Mouse (Mus musculus): ENCODE measurements around the gene Gmds. TPM values are rescaled to one million over a fixed set of nuclear protein-coding genes. Genes with fewer than 3 reads are reported as not detected.

The Gmds gene
- polyA plus RNA-seq, 1 experiment: 10.6 TPM

GRCm38 (mm10) chr13:32207172-32207908 is 131.2 kb downstream of the Gmds start:
- no peak for TF ChIP-seq CTCF (IDR thresholded peaks at IDR 0.05; ENCODE audit: low read depth, low read length)
- no peak for TF ChIP-seq EP300 (IDR thresholded peaks at IDR 0.05; ENCODE audit: insufficient read depth, low read depth, low read length)
- no peak for TF ChIP-seq POLR2A (IDR thresholded peaks at IDR 0.05; ENCODE audit: insufficient read depth, low read length)
- H3K27ac ChIP-seq (ENCODE audit: insufficient read depth, low read length): no peak overlapping the region
- no peak overlapping the region for H3K9ac ChIP-seq (ENCODE audit: low read depth, poor library complexity, severe bottlenecking)
- no peak overlapping the region for H3K4me3 ChIP-seq (ENCODE audit: low read depth, low read length)
- H3K4me1 ChIP-seq (ENCODE audit: control insufficient read depth, insufficient read depth, low read length): no peaks in the 10 kb centered on the region
- H3K36me3 ChIP-seq (ENCODE audit: control insufficient read depth, insufficient read depth, low read length, poor library complexity, severe bottlenecking): no peaks in the 10 kb centered on the region
- H3K27me3 ChIP-seq (ENCODE audit: control insufficient read depth, insufficient read depth, low read length, poor library complexity, severe bottlenecking): no peaks in the 10 kb centered on the region
- no peaks in the 10 kb centered on the region for H3K9me3 ChIP-seq (replicated peaks; ENCODE audit: control insufficient read depth, insufficient read depth, low read length, poor library complexity, severe bottlenecking)

- no peak overlapping the region for H3K9ac ChIP-seq (ENCODE audit: low read depth, poor library complexity, severe bottlenecking)
These were observed 158.6 kb downstream of the Gmds start for GRCm38 (mm10) chr13:32179906-32180305.

DNA sequence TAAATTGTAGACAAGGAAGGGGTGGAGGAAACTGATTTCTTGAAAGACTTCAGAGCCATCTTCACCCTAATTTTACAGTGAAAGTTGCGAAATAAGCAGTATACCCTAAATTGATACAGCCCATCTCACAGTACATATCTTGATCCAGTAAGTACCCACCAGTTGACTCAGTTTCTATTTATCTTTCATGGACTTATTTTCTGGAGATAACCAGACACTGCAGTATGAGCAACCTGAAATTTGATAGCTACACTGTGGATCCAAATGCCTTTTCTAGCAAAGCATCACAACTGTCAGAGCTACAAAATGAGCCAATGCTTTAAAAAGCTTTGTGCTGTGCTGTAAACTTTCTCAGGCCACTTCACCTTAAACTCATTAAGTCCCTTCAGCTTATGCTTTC is 159.9 kb downstream of the Gmds start:
- H3K27ac ChIP-seq (ENCODE audit: insufficient read depth, low read length): no peak overlapping the region
- H3K9me3 ChIP-seq (replicated peaks; ENCODE audit: control insufficient read depth, insufficient read depth, low read length, poor library complexity, severe bottlenecking): no peaks in the 10 kb centered on the region
- H3K9ac ChIP-seq (ENCODE audit: low read depth, poor library complexity, severe bottlenecking): no peak overlapping the region
- no peaks in the 10 kb centered on the region for H3K27me3 ChIP-seq (ENCODE audit: control insufficient read depth, insufficient read depth, low read length, poor library complexity, severe bottlenecking)
- H3K4me1 ChIP-seq (ENCODE audit: control insufficient read depth, insufficient read depth, low read length): no peaks in the 10 kb centered on the region
- no peaks in the 10 kb centered on the region for H3K36me3 ChIP-seq (ENCODE audit: control insufficient read depth, insufficient read depth, low read length, poor library complexity, severe bottlenecking)
- TF ChIP-seq POLR2A (IDR thresholded peaks at IDR 0.05; ENCODE audit: insufficient read depth, low read length) (no peak), EP300 (IDR thresholded peaks at IDR 0.05; ENCODE audit: insufficient read depth, low read depth, low read length) (no peak), CTCF (IDR thresholded peaks at IDR 0.05; ENCODE audit: low read depth, low read length) (no peak)
- H3K4me3 ChIP-seq (ENCODE audit: low read depth, low read length): no peak overlapping the region

More at GRCm38 (mm10) chr13:32179906-32180305, 158.6 kb downstream of the Gmds start:
- no peaks in the 10 kb centered on the region for H3K4me1 ChIP-seq (ENCODE audit: control insufficient read depth, insufficient read depth, low read length)
- H3K9me3 ChIP-seq (replicated peaks; ENCODE audit: control insufficient read depth, insufficient read depth, low read length, poor library complexity, severe bottlenecking): no peaks in the 10 kb centered on the region
- no peak overlapping the region for H3K4me3 ChIP-seq (ENCODE audit: low read depth, low read length)
- no peaks in the 10 kb centered on the region for H3K36me3 ChIP-seq (ENCODE audit: control insufficient read depth, insufficient read depth, low read length, poor library complexity, severe bottlenecking)
- H3K27me3 ChIP-seq (ENCODE audit: control insufficient read depth, insufficient read depth, low read length, poor library complexity, severe bottlenecking): no peaks in the 10 kb centered on the region
- no peak overlapping the region for H3K27ac ChIP-seq (ENCODE audit: insufficient read depth, low read length)
- TF ChIP-seq EP300 (IDR thresholded peaks at IDR 0.05; ENCODE audit: insufficient read depth, low read depth, low read length) (no peak), POLR2A (IDR thresholded peaks at IDR 0.05; ENCODE audit: insufficient read depth, low read length) (no peak), CTCF (IDR thresholded peaks at IDR 0.05; ENCODE audit: low read depth, low read length) (no peak)

- Histone ChIP-seq H3K27ac (ENCODE audit: insufficient read depth, low read length) (no peak overlapping the region), H3K9ac (ENCODE audit: low read depth, poor library complexity, severe bottlenecking) (no peak overlapping the region), H3K9me3 (replicated peaks; ENCODE audit: control insufficient read depth, insufficient read depth, low read length, poor library complexity, severe bottlenecking) (no peaks in the 10 kb centered on the region), H3K4me3 (ENCODE audit: low read depth, low read length) (no peak overlapping the region), H3K36me3 (ENCODE audit: control insufficient read depth, insufficient read depth, low read length, poor library complexity, severe bottlenecking) (no peaks in the 10 kb centered on the region), H3K4me1 (ENCODE audit: control insufficient read depth, insufficient read depth, low read length) (no peaks in the 10 kb centered on the region), H3K27me3 (ENCODE audit: control insufficient read depth, insufficient read depth, low read length, poor library complexity, severe bottlenecking) (no peaks in the 10 kb centered on the region)
- TF ChIP-seq CTCF (IDR thresholded peaks at IDR 0.05; ENCODE audit: low read depth, low read length): no peak
- no peak for TF ChIP-seq POLR2A (IDR thresholded peaks at IDR 0.05; ENCODE audit: insufficient read depth, low read length)
These were observed 160.6 kb downstream of the Gmds start for GRCm38 (mm10) chr13:32177852-32178453.

GRCm38 (mm10) chr13:32175028-32175427 is 163.5 kb downstream of the Gmds start:
- TF ChIP-seq EP300 (IDR thresholded peaks at IDR 0.05; ENCODE audit: insufficient read depth, low read depth, low read length) (no peak), POLR2A (IDR thresholded peaks at IDR 0.05; ENCODE audit: insufficient read depth, low read length) (no peak)

GRCm38 (mm10) chr13:32169173-32169572 is 169.4 kb downstream of the Gmds start:
- TF ChIP-seq POLR2A (IDR thresholded peaks at IDR 0.05; ENCODE audit: insufficient read depth, low read length) (no peak), EP300 (IDR thresholded peaks at IDR 0.05; ENCODE audit: insufficient read depth, low read depth, low read length) (no peak), CTCF (IDR thresholded peaks at IDR 0.05; ENCODE audit: low read depth, low read length) (no peak)
- H3K9me3 ChIP-seq (replicated peaks; ENCODE audit: control insufficient read depth, insufficient read depth, low read length, poor library complexity, severe bottlenecking): no peaks in the 10 kb centered on the region
- H3K4me1 ChIP-seq (ENCODE audit: control insufficient read depth, insufficient read depth, low read length): no peaks in the 10 kb centered on the region
- no peak overlapping the region for H3K27ac ChIP-seq (ENCODE audit: insufficient read depth, low read length)
- H3K36me3 ChIP-seq (ENCODE audit: control insufficient read depth, insufficient read depth, low read length, poor library complexity, severe bottlenecking): no peaks in the 10 kb centered on the region
- no peaks in the 10 kb centered on the region for H3K27me3 ChIP-seq (ENCODE audit: control insufficient read depth, insufficient read depth, low read length, poor library complexity, severe bottlenecking)
- no peak overlapping the region for H3K9ac ChIP-seq (ENCODE audit: low read depth, poor library complexity, severe bottlenecking)
- H3K4me3 ChIP-seq (ENCODE audit: low read depth, low read length): no peak overlapping the region

More at GRCm38 (mm10) chr13:32175028-32175427, 163.5 kb downstream of the Gmds start:
- H3K9me3 ChIP-seq (replicated peaks; ENCODE audit: control insufficient read depth, insufficient read depth, low read length, poor library complexity, severe bottlenecking): no peaks in the 10 kb centered on the region
- H3K36me3 ChIP-seq (ENCODE audit: control insufficient read depth, insufficient read depth, low read length, poor library complexity, severe bottlenecking): no peaks in the 10 kb centered on the region
- H3K9ac ChIP-seq (ENCODE audit: low read depth, poor library complexity, severe bottlenecking): no peak overlapping the region
- no peak overlapping the region for H3K4me3 ChIP-seq (ENCODE audit: low read depth, low read length)
- no peaks in the 10 kb centered on the region for H3K27me3 ChIP-seq (ENCODE audit: control insufficient read depth, insufficient read depth, low read length, poor library complexity, severe bottlenecking)
- no peaks in the 10 kb centered on the region for H3K4me1 ChIP-seq (ENCODE audit: control insufficient read depth, insufficient read depth, low read length)
- H3K27ac ChIP-seq (ENCODE audit: insufficient read depth, low read length): no peak overlapping the region

All from ES-Bruce4 (cell line).